Mouse (Mus musculus) layer of hippocampus, adult 9-10 months (tissue): ENCODE measurements around the gene Zap70.

ENCODE experiments used
- DNase-seq: peaks from one replicate; pipeline ENCODE4 v3.0.0; 2022; ENCODE audit warnings: low spot score

The Zap70 gene

DNA sequence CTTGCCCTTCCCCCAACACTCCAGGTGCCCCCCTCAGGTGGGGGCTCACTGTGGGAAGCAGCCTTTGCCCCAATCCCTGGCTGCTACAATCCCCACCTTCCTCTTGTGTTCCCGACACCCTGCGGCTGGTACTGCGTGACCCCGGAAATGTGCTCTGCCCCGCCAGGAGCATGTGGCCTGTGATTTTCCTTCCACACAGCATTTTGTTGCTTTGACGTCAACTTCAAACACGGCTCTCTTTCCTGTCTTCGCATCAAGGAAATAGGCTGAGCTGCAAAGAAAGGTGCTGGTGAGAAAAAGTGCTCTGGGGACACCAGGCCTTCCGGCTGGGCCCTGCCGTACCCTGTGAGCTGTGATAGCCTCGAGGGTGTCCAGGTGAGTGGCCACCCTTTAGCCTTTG is at the start of gene Zap70:
Gene Zap70, plus strand, starts transcription at position 231 of the 400 bp plus-strand sequence.
- no peak for DNase-seq

DNA sequence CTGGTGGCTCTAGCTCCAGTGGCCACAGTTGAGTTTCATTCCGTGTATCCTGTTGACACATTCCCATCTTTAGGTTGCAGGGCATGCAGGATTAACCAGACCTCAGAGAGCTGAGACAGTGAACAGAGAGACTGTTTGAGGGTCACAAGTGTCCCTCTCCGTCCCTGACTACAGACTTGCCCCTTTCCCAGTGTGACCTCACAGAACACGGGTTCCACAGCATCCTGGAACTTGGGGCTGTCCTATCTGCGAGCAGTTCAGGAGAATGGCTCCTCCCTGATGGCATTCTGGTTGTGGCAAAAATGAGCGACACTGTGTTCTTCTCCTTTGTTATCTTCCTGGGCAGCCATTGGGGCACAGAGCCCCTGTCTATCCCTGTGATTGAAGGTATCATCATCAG is 47.3 kb upstream of the Zap70 start, which contains the start of gene Actr1b:
Gene Actr1b, minus strand, starts transcription at position 112 of the 400 bp plus-strand sequence.
- DNase-seq: no peak

DNA sequence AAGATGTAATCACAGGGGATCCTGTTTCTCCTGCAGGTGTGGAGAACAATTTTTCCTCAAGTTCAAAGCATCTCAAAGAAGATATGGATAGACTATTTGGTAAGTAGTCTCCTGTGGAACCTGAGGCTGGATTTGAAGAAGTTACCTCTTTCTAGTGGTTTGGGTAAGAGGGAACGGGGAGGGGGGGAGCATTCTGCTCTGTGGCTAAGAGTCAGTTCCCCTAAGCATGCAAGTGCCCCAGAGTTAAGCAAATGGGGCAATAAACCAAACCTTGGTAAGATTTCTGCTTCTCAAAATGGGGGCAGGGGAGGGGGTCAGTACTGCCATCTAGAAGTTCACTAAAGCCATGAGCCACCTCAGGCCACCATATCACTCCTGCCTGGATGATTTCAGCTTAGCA is 42.8 kb upstream of the Zap70 start:
- DNase-seq: no peak

DNA sequence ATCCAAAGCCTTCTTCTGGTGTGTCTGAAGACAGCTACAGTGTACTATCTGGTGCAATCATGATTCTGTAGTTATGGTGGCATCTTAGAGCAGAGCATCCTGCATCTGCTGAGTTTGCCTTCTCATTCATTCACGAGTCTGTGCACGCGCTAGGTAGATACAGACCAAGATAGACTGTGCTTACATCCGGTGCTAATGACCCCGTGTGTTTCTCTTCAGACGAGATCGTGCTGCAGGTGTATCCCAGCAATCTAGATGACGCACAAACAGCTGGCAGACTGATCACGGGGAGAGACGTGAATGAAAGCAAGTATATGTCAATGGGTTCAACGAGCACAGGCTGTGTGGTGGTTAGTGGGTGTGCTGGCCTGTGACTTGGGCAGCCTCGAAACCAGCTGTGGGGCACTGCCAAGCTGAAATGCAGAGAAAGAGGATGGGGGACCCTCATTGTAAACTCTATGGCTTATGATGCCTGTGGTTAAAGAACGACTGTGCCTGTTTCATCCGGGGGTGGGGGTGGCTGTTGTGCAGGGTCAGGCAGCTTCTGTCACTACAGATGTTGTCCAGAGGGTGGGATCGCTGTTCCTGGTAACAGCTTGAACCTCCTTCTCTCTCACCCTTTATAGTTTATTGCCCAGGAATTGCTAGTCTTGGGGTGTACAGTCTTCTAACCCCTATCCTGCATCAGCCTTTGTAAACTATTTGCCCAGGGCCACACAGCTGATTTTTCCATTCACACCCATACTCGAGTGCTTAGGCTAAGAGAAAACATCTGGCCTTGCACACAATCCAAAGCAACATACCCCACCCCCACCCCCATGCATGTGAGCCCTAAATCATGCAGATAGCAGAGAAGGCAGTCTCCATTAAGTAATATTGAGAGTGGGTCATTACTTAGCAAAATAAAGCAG is 38.2 kb upstream of the Zap70 start:
- DNase-seq: no peak

- no peak for DNase-seq
These were observed 37.6 kb upstream of the Zap70 start for GRCm38 (mm10) chr1:36724057-36724431.

GRCm38 (mm10) chr1:36737300-36737699 is 24.3 kb upstream of the Zap70 start:
- peak; percentile 89 for DNase-seq

GRCm38 (mm10) chr1:36739231-36739630 is 22.4 kb upstream of the Zap70 start:
- no peak for DNase-seq

DNA sequence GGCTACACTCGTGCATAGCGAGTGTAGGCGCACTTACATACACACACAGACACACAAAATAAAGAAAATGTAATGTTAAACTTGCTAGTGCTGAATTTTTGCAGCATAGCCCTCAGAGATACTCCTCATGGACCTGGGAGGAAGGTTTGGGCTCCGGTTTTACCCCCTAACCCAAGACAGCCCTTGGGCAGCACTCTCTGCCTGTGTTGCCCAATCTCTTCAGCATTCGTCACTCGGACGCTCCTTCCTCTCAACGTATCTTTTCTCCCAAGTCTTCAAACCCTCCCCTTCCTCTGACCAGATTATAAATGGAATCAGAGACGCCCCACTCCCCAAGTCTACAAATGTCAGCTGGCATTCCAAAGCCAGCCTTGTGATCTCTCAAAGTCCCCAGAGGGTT is 18.6 kb upstream of the Zap70 start:
- no peak for DNase-seq

GRCm38 (mm10) chr1:36744268-36744944 is 17.2 kb upstream of the Zap70 start:
- DNase-seq: peak; percentile 68

DNA sequence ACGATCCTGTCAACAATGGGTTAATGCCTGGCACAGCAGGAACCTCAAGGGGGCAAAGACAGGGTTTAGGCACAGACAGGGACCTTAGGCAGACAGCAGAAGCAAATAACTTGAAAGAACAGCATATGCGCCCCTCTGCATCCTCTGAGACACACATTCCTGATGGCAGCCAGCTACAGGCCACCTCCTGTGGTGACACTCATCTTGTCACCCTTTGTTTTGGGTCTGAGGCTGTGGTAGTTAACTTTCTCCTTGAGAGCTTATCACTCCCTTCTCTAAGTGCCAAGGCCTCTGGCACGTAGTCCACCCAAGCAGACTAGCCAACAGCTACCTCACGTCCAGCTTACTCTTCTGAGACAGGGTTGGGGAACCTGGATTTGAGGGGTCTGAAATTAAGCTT is 15.9 kb upstream of the Zap70 start:
- no peak for DNase-seq

DNA sequence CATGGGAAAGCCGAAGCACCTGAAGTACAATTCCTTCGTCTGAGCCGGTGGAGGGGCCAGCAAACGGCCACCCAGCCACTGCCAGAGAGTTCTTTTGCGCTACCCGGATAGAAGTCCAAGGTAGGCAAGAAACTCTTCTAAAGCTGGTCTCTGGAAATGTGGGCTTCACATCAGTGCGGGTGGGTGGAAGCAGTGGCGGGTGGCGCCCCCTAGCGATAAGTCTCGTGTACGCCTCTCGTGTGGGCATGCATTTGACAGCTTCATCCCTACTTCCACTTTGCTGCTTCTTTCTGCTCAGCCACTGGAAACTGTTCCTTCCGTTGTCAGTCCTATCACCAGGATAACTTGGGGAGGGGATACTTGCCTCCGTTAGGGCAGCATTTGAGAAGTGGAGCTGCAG is 15.1 kb upstream of the Zap70 start:
- DNase-seq: no peak

- no peak for DNase-seq
These were observed 7.5 kb upstream of the Zap70 start for GRCm38 (mm10) chr1:36753932-36754675.

DNA sequence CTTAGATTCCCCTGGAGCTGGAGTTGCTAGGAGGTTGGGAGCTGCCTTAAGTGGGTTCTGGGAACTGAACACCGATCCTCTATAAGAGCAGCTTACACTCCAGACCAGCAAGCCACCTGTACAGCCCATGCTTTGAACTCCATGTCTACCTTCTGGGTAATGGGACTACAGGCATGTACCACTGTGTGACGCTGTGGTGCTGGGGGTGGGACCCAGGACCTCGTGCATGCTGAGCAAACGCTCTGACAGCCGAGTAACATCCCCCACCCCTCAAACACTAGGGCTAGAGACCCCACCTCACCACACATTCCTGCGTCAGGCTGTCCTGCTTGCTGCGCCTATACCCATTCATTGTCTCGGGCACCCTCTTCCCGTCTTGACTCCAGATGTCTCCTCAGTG is 3.0 kb upstream of the Zap70 start:
- DNase-seq: no peak

- DNase-seq: no peak
These were observed 2.5 kb upstream of the Zap70 start for GRCm38 (mm10) chr1:36759076-36759475.

GRCm38 (mm10) chr1:36760401-36760800 is 1.2 kb upstream of the Zap70 start:
- no peak for DNase-seq

DNA sequence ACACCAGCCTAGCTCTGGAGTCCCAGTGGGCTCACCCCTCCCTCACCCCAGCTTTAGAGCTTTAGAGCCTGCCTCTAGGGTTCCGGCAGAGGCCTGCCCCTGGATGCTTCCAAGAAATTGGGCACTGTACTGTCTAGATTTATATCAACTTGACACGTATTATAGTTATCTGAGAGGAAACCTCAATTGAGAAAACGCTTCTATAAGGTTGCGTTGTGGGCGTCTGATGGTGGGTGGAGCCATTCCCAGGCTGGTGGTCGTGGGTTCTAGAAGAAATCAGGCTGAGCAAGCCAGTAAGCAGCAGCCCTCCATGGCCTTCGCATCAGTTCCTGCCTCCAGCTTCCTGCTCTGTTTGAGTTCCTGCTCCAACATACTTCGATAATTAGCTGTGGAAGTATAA is 537 bp upstream of the Zap70 start:
- DNase-seq: no peak

DNA sequence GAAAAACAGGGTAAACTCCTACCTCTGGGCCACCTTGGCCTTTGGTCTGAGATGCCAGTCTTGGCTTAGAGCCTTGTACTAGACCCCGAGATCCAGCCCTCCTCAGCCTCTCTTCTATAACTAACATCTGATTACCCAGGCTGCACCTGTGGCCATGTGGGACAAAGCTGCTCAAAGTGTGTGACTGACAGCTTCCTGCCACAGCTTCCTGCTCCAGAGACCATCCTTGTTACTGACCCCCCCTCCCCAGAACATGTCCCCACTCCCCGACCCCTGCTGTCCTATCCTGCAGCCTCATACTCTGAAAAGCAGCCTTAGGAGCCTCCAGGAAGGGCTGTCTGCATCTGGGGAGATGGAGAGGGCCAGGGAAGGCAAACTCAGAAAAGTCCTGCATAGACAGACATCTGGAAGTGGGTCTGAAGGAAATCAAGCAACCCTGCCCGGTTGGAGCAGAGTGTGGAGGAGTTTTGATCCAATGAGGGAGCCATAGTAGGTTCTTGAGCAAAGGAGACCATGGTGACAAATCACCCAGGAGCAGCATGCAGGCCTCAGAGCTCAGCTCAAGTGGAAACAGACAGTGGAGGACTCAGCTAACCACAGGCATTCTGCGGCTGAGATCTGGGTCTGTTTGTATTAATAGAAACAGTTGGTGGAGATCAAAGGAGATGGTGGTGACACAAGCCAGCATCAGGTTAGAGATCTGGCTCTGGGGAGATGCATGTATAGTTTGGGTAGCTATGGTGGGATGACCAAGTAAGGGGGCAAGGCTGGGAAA is 5.0 kb downstream of the Zap70 start:
- DNase-seq: no peak

DNA sequence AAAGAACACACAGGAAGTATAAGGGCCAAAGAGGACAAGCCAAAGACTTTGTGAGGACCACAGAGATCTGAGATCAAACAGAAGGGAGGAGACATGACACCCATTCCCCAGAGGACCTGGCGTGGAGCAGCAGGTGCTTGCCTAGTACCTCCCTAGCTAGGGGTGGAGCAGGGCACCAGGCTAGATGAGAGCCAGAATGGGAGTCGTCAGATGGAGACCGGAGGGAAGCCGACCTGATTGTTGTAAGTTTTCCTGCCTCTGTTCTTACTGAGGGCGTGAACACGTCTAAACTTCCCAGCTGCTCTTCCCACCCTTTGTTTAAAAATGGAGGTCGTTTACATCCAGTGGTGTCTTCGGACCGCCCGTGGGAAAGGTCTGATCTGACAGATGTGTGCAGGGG is 5.7 kb downstream of the Zap70 start:
- no peak for DNase-seq

GRCm38 (mm10) chr1:36768786-36769185 is 7.2 kb downstream of the Zap70 start:
- DNase-seq: no peak

GRCm38 (mm10) chr1:36769951-36770350 is 8.4 kb downstream of the Zap70 start:
- no peak for DNase-seq

DNA sequence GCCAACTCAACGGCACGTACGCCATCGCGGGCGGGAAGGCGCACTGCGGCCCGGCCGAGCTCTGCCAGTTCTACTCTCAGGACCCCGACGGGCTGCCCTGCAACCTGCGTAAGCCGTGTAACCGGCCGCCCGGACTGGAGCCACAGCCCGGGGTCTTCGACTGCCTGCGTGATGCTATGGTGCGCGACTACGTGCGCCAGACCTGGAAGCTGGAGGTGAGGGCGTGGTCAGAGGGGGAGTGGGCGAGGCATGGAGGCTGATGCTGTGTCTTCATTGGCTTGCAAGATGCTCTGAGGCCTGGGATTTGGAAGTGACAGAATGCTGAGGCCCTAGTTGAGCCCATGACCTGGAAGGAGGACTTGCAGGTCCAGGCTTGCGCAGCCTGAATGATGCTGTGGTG is 9.4 kb downstream of the Zap70 start:
- no peak for DNase-seq
